Mouse (Mus musculus) MEL (cell line): ENCODE measurements around the gene Dennd4b. TPM values are rescaled to one million over a fixed set of nuclear protein-coding genes. Genes with fewer than 3 reads are reported as not detected.

Experiments
- DNase-seq: peaks from one replicate; pipeline ENCODE4 v3.0.0; 2011; ENCODE audit warnings: low read depth, low spot score
- H3K27ac ChIP-seq: 2 replicates; pipeline ENCODE4 v1.5.1; 2012; ENCODE audit warnings: low read depth, mild to moderate bottlenecking, control low read depth, low read length, moderate library complexity; ENCODE audit not compliant: control insufficient read depth
- H3K27me3 ChIP-seq, 2 experiments: fragments of 150-350 bp in 1 of 2; sonication (generic) in 1 of 2; 2 replicates each; pipeline ENCODE4 v1.6.1; 2012; ENCODE audit warnings: low read length in 2 of 2, mild to moderate bottlenecking in 2 of 2, improper control_type of control experiment in 1 of 2, moderate library complexity in 1 of 2; ENCODE audit not compliant: insufficient read depth in 2 of 2, control insufficient read depth in 1 of 2
- H3K36me3 ChIP-seq, 2 experiments: 2 replicates each; pipeline ENCODE4 v1.6.1; 2012 to 2014; ENCODE audit warnings: low read length in 2 of 2, improper control_type of control experiment in 1 of 2, inconsistent platforms in 1 of 2, mild to moderate bottlenecking in 1 of 2; ENCODE audit not compliant: insufficient read depth in 2 of 2, control insufficient read depth in 1 of 2
- H3K4me1 ChIP-seq, 2 experiments: fragments of 150-350 bp in 1 of 2; sonication (generic) in 1 of 2; 2 replicates each; pipeline ENCODE4 v1.6.1; 2012; ENCODE audit warnings: low read length in 2 of 2, improper control_type of control experiment in 1 of 2, mild to moderate bottlenecking in 1 of 2; ENCODE audit not compliant: insufficient read depth in 2 of 2, control insufficient read depth in 1 of 2
- H3K4me3 ChIP-seq, 2 experiments: fragments of 150-350 bp in 1 of 2; sonication (generic) in 1 of 2; 2 replicates each; pipeline ENCODE4 v1.5.1; 2012; ENCODE audit warnings: low read depth in 2 of 2, low read length in 2 of 2, mild to moderate bottlenecking in 2 of 2, moderate library complexity in 2 of 2, control low read depth in 1 of 2, improper control_type of control experiment in 1 of 2; ENCODE audit not compliant: control insufficient read depth in 1 of 2, insufficient read depth in 1 of 2
- H3K79me2 ChIP-seq: 2 replicates; pipeline ENCODE4 v1.6.1; 2012; ENCODE audit warnings: mild to moderate bottlenecking, low read length, moderate library complexity; ENCODE audit not compliant: control insufficient read depth, poor library complexity, insufficient read depth
- H3K9ac ChIP-seq: 2 replicates; pipeline ENCODE4 v1.6.1; 2012; ENCODE audit warnings: low read depth, mild to moderate bottlenecking, control low read depth, low read length, moderate library complexity; ENCODE audit not compliant: control insufficient read depth, poor library complexity, severe bottlenecking
- H3K9me3 ChIP-seq: fragments of 150-350 bp; sonication (generic); replicated peaks from 2 replicates; pipeline ENCODE4 v1.6.1; 2012; ENCODE audit warnings: mild to moderate bottlenecking, low read length, improper control_type of control experiment, moderate library complexity; ENCODE audit not compliant: insufficient read depth
- BHLHE40 ChIP-seq: IDR thresholded peaks from 2 replicates; pipeline ENCODE4 v1.6.1; 2012; ENCODE audit warnings: low read depth, mild to moderate bottlenecking, inconsistent platforms, low read length, improper control_type of control experiment, borderline replicate concordance
- CHD1 ChIP-seq: IDR thresholded peaks from 2 replicates; pipeline ENCODE4 v1.6.1; 2012; ENCODE audit warnings: low read depth, mild to moderate bottlenecking, inconsistent platforms, low read length, improper control_type of control experiment
- CHD2 ChIP-seq: IDR thresholded peaks from 2 replicates; pipeline ENCODE4 v1.6.1; 2011; ENCODE audit warnings: low read length, improper control_type of control experiment
- CTCF ChIP-seq, 3 experiments: IDR thresholded peaks in 2 of 3; conservative IDR thresholded peaks in 1 of 3; 2 replicates each; pipeline ENCODE4 v1.5.1; 2011 to 2012; ENCODE audit warnings: low read length in 3 of 3, low read depth in 2 of 3, mild to moderate bottlenecking in 2 of 3, improper control_type of control experiment in 1 of 3, inconsistent platforms in 1 of 3, mixed read lengths in 1 of 3, moderate library complexity in 1 of 3; ENCODE audit not compliant: control insufficient read depth in 1 of 3, insufficient read depth in 1 of 3, poor library complexity in 1 of 3, severe bottlenecking in 1 of 3
- ELF1 ChIP-seq: IDR thresholded peaks from 2 replicates; pipeline ENCODE4 v1.6.1; 2014; ENCODE audit warnings: low read depth, mild to moderate bottlenecking, inconsistent platforms, low read length, improper control_type of control experiment, moderate library complexity
- EP300 ChIP-seq, 2 experiments: IDR thresholded peaks; 2 replicates each; pipeline ENCODE4 v1.6.1; 2011; ENCODE audit warnings: improper control_type of control experiment in 2 of 2, low read length in 2 of 2, low read depth in 1 of 2, mild to moderate bottlenecking in 1 of 2
- ETS1 ChIP-seq: IDR thresholded peaks from 2 replicates; pipeline ENCODE4 v1.6.1; 2012; ENCODE audit warnings: low read depth, mild to moderate bottlenecking, inconsistent platforms, low read length, improper control_type of control experiment, moderate library complexity
- JUND ChIP-seq: IDR thresholded peaks from 2 replicates; pipeline ENCODE4 v1.6.1; 2011; ENCODE audit warnings: low read depth, mild to moderate bottlenecking, improper control_type of control experiment, low read length
- KAT2A ChIP-seq: conservative IDR thresholded peaks from 2 replicates; pipeline ENCODE4 v1.6.1; 2012; ENCODE audit warnings: low read depth, low read length, improper control_type of control experiment, inconsistent platforms
- MXI1 ChIP-seq: IDR thresholded peaks from 2 replicates; pipeline ENCODE4 v1.6.1; 2011; ENCODE audit warnings: mild to moderate bottlenecking, low read depth, low read length, improper control_type of control experiment
- NELFE ChIP-seq: IDR thresholded peaks from 2 replicates; pipeline ENCODE4 v1.6.1; 2011; ENCODE audit warnings: low read depth, low read length, improper control_type of control experiment
- NRF1 ChIP-seq: IDR thresholded peaks from 2 replicates; pipeline ENCODE4 v1.6.1; 2014; ENCODE audit warnings: low read depth, mild to moderate bottlenecking, inconsistent platforms, low read length, improper control_type of control experiment, moderate library complexity; ENCODE audit not compliant: poor library complexity, insufficient read depth, severe bottlenecking
- POLR2A ChIP-seq, 2 experiments: IDR thresholded peaks; 2 replicates each; pipeline ENCODE4 v1.6.1; 2011 to 2012; ENCODE audit warnings: low read length in 2 of 2, mild to moderate bottlenecking in 2 of 2, control low read depth in 1 of 2, improper control_type of control experiment in 1 of 2, low read depth in 1 of 2, moderate library complexity in 1 of 2; ENCODE audit not compliant: control insufficient read depth in 1 of 2, insufficient read depth in 1 of 2, poor library complexity in 1 of 2
- POLR2AphosphoS5 ChIP-seq: IDR thresholded peaks from 2 replicates; pipeline ENCODE4 v1.6.1; 2012; ENCODE audit warnings: low read depth, borderline replicate concordance, mild to moderate bottlenecking, inconsistent platforms, low read length, moderate library complexity, mixed read lengths
- SMC3 ChIP-seq: IDR thresholded peaks from 2 replicates; pipeline ENCODE4 v1.6.1; 2011; ENCODE audit warnings: low read depth, low read length, improper control_type of control experiment
- TCF12 ChIP-seq: IDR thresholded peaks from 2 replicates; pipeline ENCODE4 v1.6.1; 2014; ENCODE audit warnings: low read depth, mild to moderate bottlenecking, inconsistent platforms, low read length, improper control_type of control experiment, moderate library complexity
- UBTF ChIP-seq: IDR thresholded peaks from 2 replicates; pipeline ENCODE4 v1.6.1; 2012; ENCODE audit warnings: low read depth, mild to moderate bottlenecking, inconsistent platforms, low read length, improper control_type of control experiment, moderate library complexity, borderline replicate concordance; ENCODE audit not compliant: insufficient read depth
- ZC3H11A ChIP-seq: IDR thresholded peaks from 2 replicates; pipeline ENCODE4 v1.6.1; 2012; ENCODE audit warnings: low read depth, mild to moderate bottlenecking, inconsistent platforms, low read length, improper control_type of control experiment
- ZKSCAN1 ChIP-seq: IDR thresholded peaks from 2 replicates; pipeline ENCODE4 v1.6.1; 2012; ENCODE audit warnings: low read depth, mild to moderate bottlenecking, inconsistent platforms, low read length, improper control_type of control experiment, moderate library complexity
- ZMIZ1 ChIP-seq: IDR thresholded peaks from 2 replicates; pipeline ENCODE4 v1.6.1; 2012; ENCODE audit warnings: low read depth, mild to moderate bottlenecking, inconsistent platforms, low read length, improper control_type of control experiment, moderate library complexity
- polyA plus RNA-seq, 2 experiments: library from polyadenylated mRNA; stranded (reverse) in 1 of 2; unstranded in 1 of 2; fragments of >175 nt in 1 of 2; fragments of >200 nt in 1 of 2; gene quantifications; 2 replicates each; pipeline versions ENCODE4 v1.2.1 to v1.2.4; 2012; ENCODE audit warnings: low replicate concordance in 2 of 2, low read depth in 1 of 2; ENCODE audit not compliant: insufficient read length in 2 of 2, insufficient read depth in 1 of 2, missing spikeins in 1 of 2
- total RNA-seq: library from RNA; depleted of rRNA; stranded (reverse); fragments of 300-350 nt; gene quantifications from 2 replicates; pipeline ENCODE4 v1.2.3, GENCODE M21; 2012

Dennd4b gene
- total and polyA plus RNA-seq, 3 experiments = 11.6 to 27.1 TPM; not detected in 1

DNA sequence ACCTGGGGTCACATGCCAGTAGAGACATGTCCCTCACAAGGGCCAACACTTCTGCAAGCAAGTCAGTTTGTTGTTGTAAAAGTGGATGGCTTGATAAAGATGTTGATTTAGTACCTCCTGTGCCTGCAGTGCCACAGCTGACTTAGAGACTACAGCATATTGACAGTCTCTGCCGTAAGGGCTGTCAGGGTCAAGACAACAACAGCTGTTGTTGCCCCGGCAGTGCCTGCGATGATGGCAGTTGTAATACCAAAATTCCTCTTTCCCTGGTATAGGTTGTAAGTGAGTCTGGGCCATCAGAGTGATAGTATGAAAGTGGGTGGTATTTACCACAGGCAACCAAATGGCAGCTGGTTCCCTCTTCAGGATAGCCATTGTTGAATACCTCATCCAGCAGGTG, 40.8 kb downstream of the Dennd4b start:
- TF ChIP-seq MXI1 = no peak
- TF ChIP-seq BHLHE40 = no peak
- no peak for TF ChIP-seq CHD2
- no peak for TF ChIP-seq CHD1
- TF ChIP-seq KAT2A = no peak
- no peak for TF ChIP-seq POLR2AphosphoS5
- TF ChIP-seq NELFE = no peak
- TF ChIP-seq POLR2A (IDR thresholded peaks at IDR 0.05; ENCODE audit: control insufficient read depth in 1 of 2, insufficient read depth in 1 of 2, low read depth in 1 of 2, low read length in 2 of 2, poor library complexity in 1 of 2) = no peak
- no peak for TF ChIP-seq ZC3H11A
- TF ChIP-seq NRF1 = no peak
- TF ChIP-seq ZMIZ1 = no peak
- no peak for TF ChIP-seq CTCF (IDR thresholded peaks at IDR 0.05 in 2 of 3, conservative IDR thresholded peaks at IDR 0.05 in 1 of 3; ENCODE audit: control insufficient read depth in 1 of 3, insufficient read depth in 1 of 3, low read depth in 2 of 3, low read length in 3 of 3, poor library complexity in 1 of 3, severe bottlenecking in 1 of 3)
- no peak for TF ChIP-seq ETS1
- no peak for TF ChIP-seq EP300 (IDR thresholded peaks at IDR 0.05; ENCODE audit: low read depth in 1 of 2, low read length in 2 of 2)
- no peak for TF ChIP-seq TCF12
- TF ChIP-seq SMC3 = no peak
- Histone ChIP-seq H3K79me2 (peaks cover 67% of the 10 kb centered on the region), H3K4me1 (peaks cover 3 to 6% of the 10 kb centered on the region in 2 experiments; a peak in 3 of 4 replicates), H3K27me3 (no peaks in the 10 kb centered on the region), H3K9me3 (no peaks in the 10 kb centered on the region), H3K27ac (no peak overlapping the region), H3K9ac (no peak overlapping the region), H3K4me3 (no peak overlapping the region), H3K36me3 (peaks cover 5 to 7% of the 10 kb centered on the region in 2 experiments)
- DNase-seq = no peak

DNA sequence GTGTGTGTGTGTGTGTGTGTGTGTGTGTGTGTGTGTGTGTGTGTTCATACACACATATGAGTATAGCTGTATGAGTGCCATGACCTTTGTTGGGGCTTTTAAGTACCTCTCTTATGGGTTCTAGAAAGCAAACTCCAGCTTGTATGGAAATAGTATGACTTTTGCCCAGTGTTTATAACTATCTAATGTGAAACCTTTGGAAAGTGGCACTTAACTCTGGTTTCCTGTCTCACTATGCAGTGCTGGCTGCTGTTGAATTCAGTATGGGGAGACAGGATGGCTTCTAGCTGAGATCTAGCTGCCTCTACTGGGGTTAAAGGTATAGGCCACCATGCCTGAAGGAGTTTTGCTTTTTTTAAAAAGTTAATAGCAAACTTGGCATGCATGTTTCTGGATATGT, 44.6 kb downstream of the Dennd4b start:
- H3K9me3 ChIP-seq = no peaks in the 10 kb centered on the region
- H3K27ac ChIP-seq = no peak overlapping the region
- DNase-seq = no peak
- H3K36me3 ChIP-seq = peaks cover 9 to 15% of the 10 kb centered on the region in 2 experiments
- H3K4me3 ChIP-seq = no peak overlapping the region
- no peak for TF ChIP-seq MXI1
- TF ChIP-seq ELF1 = no peak
- TF ChIP-seq UBTF = no peak
- no peak for TF ChIP-seq CHD1
- TF ChIP-seq ZKSCAN1 = no peak
- no peak for TF ChIP-seq CTCF (IDR thresholded peaks at IDR 0.05 in 2 of 3, conservative IDR thresholded peaks at IDR 0.05 in 1 of 3; ENCODE audit: control insufficient read depth in 1 of 3, insufficient read depth in 1 of 3, low read depth in 2 of 3, low read length in 3 of 3, poor library complexity in 1 of 3, severe bottlenecking in 1 of 3)
- no peak for TF ChIP-seq JUND
- TF ChIP-seq, all 39 proteins: peak for 0
- Histone ChIP-seq H3K79me2 (peaks cover 63% of the 10 kb centered on the region), H3K4me1 (peaks cover 0 to 3% of the 10 kb centered on the region in 2 experiments; a peak in 2 of 4 replicates), H3K9ac (no peak overlapping the region), H3K27me3 (no peaks in the 10 kb centered on the region)
